Mouse (Mus musculus) erythroblast, adult 5-6 weeks (primary cell): Measurements from ENCODE around the gene Trpv4. TPM values are rescaled to one million over a fixed set of nuclear protein-coding genes. Genes with fewer than 3 reads are reported as not detected.

Experiments used
- ATAC-seq: replicated peaks from 2 replicates; pipeline ENCODE4 v1.8.0; 2016; ENCODE audit warnings: moderate number of reproducible peaks, mild to moderate bottlenecking, moderate TSS enrichment, inconsistent platforms; ENCODE audit not compliant: poor library complexity, low FRiP score, severe bottlenecking
- total RNA-seq, 2 experiments: library from RNA; stranded (forward) in 1 of 2; stranded (reverse) in 1 of 2; fragments of 150-400 nt in 1 of 2; fragments of 200-764, 138-1000 nt in 1 of 2; gene quantifications; 2 replicates each; pipeline versions ENCODE4 v1.2.3 to v1.2.4; 2015 to 2017; ENCODE audit warnings: low replicate concordance in 2 of 2

The Trpv4 gene
- total RNA-seq, 2 experiments from 2014 or later = not detected

DNA sequence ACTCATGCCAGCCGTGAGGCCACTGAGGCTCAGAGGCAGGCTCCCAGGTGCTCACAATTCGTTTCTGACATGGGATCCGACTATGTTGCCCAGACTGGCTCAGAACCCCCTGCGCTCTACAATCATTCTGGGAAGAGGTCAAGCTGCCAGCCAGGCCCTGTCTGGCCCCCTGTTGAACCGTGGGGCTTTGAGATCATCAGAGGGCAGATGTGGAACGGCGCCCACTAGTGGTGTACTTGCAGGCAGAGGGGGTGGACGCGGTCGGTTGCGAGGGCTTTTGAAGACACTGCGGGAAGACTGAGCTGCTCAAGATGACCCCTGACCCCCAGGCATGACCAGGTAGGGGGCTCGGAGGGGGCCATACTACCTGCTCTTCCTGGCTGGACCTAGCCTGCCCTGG lies 14.9 kb upstream of the Trpv4 start:
- no peak for ATAC-seq

DNA sequence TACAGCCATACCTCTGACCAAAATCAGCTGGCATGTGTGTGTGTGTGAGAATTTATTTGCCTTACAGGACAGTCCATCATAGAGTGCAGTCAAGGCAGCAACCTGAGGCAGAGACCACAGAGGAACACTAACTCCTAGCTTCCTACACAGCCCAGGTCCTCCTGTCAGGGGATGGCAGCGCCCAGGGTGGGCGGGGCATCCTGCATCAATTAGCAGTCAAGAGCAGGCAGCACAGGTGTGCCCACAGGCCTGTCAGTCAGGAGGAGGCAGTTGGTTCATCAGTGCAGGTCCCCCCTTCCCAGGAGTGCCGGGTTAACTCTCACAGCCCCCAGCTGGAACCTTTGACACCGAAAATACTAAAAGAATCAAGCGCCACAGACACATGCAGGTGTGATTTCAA lies 10.8 kb upstream of the Trpv4 start:
- no peak for ATAC-seq

DNA sequence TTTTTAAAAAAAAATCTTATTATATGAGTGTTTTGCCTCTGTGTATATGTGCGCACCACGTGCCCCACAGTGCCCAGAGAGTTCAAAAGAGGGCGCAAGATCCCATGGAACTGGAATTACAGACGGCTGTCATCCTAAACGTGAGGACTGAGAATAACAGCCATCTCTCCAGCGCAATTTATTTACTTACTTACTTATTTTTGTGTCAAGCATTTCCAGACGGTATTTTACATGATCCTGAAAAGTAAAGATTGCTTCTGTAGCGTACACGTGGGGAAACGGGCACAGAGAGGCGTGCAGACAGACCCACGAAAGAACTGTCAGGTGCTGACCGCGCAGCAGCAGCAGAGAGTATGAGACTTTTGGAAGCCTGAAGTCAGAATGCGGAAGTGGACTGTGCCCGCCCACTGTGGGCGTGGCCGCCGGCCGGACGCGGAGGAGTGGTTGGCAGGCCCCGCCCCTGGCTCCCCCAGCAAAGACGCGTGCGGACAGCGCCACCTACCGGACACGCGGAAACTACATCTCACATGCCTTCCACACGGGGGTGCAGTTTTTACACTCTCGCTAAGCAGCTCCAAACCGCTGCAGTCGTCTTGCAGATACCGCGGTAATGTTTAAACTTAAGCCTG lies 9.1 kb upstream of the Trpv4 start:
- ATAC-seq = peak; percentile 98

DNA sequence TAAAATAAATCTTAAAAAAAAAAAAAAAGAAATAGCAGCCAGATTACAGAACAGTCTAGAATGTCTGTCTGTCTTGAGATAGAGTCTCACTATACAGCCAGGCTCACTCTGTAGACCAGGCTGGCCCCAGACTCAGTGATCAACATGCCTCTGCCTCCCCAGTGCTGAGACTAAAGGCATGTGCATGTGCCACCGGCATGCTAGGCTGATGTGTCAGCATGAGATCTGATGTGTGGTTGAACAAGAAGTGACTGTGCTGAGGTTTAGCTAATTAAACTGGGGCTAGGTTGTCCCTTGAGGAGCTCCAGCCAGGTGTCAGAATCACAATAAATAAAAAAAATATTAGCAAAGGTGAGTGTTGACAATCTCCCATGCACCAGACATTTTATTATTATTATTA lies 8.4 kb upstream of the Trpv4 start:
- no peak for ATAC-seq

DNA sequence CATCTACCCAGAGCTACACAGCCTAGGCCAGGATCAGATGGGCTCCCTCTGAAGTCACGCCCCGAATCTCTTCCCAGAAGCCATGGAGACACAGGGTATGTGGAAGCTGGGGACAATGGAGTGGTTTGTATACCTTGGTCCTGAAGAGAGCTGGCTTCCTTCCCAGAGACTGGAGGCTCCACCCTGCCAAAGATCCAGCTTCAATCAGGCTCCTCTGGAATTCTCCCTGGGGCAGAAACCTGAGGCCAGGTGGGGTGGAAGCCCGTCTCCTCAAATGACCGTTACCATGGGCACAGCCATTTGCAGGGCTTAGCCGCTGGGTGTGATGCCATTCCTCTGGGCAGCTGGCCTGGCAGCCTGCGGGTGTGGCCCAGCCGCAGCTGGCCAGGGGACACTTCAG lies 6.5 kb upstream of the Trpv4 start:
- no peak for ATAC-seq

DNA sequence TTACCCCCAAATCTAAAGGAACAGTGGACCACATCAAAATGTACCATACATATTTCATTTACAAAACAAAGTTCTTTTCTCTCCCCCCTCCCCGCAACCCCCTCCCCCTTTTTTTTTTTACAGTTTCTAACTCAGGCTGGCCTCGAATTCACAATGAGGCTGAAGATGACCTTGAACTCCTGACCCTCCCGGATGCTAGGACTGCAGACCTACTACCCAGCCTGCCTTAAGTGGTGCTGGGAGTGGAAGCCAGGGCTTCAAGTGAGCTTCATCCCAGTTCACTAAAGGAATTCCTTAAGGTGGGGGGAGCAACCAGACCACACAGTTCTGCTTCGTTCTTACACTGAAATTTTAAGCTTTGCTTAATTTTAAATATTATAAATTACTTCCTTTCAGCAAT lies 5.9 kb upstream of the Trpv4 start:
- no peak for ATAC-seq

DNA sequence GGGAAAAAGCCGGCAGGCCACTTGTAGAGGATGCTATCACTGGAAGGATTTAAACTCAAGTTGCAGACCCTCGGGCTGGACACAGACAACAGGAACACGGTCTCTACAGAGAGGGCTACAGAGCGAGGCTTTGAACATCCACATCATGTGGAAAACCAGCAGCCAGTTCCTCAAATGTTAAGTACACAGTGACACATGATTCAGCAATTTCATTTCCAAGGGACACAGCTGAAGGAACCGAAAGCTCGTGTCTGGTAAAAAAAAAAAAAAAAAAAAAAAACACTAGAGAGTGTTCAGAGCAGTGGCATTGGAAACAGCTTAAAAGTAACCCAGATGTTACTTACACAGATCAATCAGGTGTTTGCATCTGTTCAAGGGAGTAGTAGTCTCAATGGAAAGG lies 2.8 kb upstream of the Trpv4 start:
- no peak for ATAC-seq

DNA sequence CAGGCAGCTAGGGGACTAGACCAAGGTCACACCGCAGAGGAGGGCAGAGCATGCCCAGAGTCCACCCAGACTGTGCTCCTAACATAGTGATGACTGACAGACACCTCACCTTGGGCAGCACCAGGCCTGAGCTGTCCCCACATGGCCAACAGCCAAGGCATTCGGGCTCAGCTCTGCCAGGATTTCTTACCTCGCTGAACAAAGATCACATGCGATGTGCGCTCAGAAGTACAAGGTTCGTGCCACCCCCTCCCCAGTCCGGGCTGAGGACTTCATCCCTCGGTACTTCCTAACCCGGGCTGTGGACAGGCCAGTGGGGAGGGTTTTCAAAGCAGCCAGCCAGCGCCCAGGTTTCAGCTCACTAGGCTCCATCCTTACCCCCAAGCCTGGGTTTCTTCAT lies 795 bp downstream of the Trpv4 start:
- ATAC-seq = no peak

DNA sequence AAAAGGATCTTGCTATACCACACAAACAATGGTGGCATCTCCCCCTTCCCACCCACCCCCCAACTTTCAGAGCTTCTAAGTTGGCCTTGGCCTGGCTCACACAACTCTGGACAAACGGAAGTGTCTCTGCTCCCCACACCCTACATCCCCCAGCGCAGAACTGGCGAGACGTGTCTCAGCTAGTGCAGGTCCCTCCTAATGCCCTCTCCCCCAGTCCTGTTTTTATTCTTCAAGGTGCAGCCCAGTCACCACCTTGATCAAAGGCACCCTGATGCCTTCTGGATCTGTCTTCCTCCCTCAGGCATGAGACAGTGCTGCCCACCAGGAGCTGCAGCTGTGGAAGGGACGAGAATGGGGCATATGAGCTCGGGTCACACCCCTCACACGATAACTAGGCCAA lies 1.9 kb downstream of the Trpv4 start:
- ATAC-seq = no peak

DNA sequence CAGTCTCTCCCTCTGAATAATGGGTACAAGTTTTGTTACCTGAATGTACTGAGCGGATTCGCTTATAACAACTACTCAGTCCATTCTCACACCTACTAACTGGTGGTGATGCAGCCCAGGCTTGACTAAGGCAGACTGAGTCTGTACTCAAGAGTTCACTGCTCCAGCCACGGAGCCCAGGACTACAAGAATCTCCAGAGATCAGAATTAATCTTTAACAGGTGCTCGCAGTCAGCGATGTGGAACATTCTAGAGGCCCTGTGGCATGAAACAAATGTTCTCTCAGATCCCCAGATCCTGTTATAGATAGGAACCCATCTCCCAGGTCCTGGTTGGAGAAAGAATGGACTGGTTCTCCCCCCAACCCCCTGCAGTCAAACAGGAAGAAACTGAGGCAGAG lies 2.5 kb downstream of the Trpv4 start:
- no peak for ATAC-seq

DNA sequence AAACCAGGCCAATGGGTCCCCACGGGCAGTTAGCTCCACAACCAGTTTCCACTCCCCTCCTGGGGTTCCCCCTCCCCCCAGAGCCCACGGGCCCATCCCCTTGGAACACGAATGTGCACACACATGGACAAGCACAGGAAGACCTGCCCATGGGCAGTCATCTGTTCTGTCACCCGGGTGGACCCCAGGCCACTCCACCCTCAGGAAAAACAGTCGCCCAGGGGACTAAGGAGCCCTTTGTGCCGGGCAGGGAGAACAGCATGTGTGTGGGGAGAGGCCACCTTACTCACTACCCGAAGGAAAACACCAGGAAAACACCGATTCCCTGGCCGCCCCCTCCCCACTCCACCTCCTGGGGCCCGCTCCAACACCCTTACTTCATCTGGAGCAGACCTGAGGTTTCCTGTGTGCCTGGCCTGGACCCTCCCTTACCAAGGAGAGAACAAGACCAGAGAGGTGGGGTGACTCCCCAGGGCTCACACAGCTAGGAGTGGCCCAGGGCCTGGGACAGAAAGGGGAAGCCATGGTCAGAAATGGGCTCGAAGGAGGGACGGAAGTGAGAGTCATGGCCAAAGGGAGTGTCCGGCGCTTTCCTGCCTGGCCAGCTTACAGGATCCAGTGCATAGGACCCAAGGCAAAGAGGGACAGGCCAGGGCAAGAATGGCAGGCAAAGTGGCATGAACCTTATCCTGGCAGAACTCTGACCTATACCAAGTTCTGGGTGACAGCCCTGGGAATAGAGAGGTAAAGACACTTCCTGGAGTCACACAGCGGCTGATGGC lies 4.4 kb downstream of the Trpv4 start:
- no peak for ATAC-seq

DNA sequence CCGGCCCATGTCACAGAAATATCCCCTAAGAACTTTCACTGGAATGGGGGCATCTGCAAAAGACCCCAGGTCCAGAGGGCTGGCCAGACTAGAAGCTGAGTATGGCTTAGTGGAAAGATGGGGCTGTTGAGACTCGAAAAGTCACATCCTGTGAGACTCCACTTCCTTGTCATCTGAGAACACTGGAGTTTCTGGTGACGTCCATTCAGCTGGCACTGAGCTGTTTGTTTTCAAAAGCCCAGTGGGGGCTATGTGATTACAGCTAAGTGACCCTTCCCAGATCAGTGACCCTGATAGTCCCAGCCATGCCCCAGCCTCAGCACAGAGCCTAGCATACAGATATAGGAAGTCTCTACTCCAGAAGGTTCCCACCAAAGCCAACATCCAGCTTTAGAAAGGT lies 6.8 kb downstream of the Trpv4 start:
- no peak for ATAC-seq

DNA sequence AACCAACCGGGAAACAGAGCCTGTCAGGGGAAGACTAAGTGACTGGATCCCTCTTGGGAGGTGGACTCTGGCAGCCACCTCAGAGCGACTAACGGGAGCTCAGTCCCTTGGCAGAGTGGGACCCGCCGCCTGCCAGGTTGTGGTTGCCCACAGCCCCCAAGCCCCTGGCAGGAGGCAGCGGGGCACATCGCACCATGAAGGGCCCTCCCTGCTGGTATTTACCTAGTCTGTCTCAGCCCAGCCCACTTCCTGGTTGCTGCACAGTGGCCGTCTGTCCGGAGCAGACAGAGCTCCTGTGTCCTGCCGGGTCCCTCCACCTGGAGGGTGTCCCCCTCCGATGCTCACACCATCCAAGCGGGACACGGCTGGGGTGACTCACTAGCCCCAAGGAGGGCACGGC lies 7.2 kb downstream of the Trpv4 start:
- ATAC-seq = no peak

DNA sequence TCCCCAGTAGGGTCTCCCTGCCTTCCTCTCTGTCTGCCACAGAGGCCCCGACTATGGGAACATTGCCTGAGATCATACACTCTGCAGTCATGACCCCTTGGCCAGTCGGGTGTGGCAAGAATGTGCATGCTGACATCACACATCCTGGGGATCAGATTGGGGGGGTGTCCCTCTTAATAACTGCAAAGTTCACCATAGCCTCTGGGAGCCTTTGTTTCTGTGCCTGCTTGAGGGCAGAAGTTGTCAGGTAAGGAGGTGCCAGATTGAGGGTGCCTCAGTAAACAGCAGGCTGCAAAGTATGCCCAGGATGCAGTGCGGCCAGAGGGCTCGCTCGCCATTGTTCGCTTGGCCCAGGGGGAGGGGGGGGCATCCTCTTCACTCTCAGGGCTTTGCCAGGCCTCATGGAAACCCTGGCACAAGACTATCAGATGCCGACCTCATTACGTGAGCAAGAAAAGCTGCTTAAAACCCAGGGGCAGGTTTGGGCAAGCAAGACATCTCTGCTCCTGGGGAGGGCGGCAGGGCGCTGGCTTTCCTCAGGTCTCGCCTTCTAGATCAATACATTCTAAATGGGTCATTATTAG lies 9.4 kb downstream of the Trpv4 start:
- no peak for ATAC-seq

DNA sequence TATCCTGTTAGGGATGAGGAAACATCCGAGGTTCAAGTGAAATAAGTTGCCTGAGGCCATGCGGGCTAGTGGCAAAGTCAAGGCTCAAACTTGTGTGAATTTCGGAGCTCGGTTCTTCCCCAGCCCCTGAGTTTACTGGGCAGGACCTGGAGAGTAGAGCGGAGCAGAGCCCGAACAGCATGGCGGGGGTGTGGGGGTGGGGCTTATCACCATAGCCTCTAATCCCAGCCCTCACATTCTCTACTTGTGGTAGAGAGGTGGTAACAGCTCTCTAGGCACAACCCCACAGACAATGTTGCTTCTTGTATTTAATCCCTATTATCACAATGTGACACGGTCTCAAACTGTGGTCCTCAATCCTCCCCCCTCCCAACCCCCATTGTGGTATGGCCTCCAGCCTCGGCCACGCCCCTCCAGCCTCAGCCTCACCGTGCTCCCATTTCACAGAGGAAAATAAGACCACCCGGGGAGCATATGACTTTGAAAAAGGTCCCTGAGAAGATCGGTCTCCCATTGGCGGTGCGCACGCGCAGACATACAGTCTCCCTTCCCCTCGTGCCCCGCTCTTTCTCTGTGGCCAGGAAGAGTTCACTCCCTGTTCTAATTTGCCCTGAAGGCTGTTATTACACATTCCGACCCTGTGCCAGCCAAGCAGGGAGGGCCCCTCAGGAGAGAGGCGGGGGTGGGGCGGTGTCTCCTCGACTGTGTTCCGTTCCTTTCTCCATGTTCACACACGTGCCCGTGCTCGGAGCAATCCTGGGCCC lies 10.8 kb downstream of the Trpv4 start:
- ATAC-seq = no peak

DNA sequence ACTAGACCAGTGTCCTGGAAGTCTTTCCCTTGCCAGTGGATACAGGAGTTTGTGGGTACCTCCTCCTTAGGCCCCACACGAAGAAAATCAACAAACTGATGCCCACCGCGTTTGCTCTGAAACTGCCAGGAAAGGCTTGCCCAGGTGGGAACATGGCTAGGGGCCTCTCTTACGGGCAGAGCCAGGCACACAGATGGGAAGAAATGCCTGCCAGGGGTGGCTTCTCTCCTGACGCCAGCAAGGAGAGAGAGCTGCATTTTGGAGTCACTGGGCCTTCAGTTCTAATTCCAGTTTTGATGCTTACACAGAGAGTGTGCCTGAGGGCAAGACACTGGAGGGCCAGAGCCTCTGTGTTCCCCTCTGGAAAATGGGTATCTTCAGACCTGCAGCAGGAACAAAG lies 12.3 kb downstream of the Trpv4 start:
- no peak for ATAC-seq

DNA sequence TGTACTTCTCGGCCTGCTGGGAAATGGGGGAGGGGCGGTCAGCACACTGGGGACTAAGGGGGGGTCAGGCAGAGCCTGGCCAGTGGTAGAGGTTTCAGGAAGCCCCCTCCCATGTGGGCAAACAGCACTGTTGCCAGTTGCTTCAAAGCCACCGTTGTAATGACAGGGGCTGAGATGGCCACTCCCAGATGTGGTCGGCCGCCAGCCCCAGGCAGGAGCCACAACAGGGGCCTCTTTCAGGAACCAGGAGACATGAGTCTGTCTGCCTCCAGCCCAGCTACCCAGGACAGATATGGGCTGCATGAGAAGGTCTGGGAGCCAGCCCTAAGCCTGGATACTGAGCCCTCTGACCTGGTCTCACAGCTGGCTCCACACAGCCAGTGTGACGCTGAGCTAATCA lies 13.3 kb downstream of the Trpv4 start:
- no peak for ATAC-seq

DNA sequence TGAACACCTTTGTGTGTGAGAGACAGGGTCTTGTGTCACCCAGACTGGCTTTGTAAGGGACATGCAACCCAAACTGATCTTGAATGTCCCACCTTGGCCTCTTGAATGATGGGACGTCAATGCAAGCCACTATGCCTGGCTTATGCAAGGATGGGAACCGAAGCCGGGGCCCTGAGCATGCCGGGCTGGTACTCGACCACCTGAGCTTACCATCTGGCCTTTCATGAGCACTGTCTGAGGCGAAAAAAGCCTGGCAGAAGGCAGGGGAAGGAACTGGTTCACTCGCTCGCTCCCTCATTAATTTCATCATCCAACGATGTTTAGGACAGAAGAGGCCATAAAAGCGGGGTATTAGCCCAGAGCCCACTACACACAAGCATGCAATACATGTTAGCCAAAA lies 17.4 kb downstream of the Trpv4 start:
- no peak for ATAC-seq

DNA sequence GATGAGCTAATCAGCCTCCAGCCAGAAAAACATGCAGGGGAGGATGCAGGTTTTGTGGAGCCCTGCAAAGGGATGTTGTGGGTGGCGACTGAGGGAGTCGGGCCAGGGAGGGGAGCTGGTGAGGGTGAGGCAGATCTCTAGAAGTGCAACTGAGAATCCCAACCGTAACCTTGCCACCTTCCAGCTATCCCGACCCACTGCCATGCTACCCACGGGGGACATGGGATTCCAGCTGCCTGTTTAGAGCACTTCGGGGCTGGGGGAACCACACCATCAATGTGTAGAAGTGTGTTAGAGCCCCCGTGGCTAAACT lies 18.6 kb downstream of the Trpv4 start:
- peak; percentile 23 for ATAC-seq

DNA sequence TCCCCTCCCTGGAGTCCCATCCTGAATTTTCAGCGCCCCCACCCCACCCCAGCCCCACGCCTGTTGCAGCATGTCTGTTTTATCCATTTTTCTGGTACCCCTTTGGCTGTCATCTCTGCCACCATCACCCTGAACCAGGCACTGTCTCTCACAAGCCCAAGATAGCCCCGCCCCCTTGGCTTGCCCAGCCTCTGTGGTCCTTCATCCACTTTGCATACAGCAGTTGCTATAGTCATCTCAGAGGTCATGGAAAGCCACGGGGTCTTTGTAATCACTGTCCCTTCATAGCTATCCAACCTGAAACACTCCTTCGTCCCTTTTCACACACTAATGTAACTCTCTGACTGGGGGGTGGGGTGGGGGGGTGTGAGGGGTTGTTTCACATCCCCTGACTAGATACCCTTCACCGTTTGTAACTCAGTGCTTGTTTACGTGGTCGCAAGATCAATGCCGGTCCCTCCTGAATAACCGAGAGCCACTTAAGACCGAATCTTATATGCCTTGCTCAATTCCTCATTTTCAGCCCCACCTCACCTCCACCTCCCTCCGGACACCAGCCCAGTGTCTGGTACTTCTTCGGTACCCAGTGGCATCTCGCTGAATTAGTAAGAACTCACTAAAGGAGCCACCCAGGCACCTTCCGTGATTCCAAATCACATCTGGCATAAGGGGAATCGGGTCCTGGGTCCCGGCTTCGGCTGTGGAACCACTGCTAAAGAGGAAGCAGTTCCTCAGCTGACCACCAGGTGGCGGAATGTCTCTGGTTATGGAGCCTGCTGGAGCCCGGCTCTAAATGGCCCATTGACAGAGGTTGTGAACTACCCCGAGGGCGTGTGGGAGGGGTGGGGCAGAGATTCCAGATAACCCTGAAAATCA lies 19.2 kb downstream of the Trpv4 start:
- ATAC-seq = peak; percentile 81
